Mouse (Mus musculus) thymus, adult 2 months (tissue): ENCODE measurements around the gene Adamts7. TPM values are rescaled to one million over a fixed set of nuclear protein-coding genes. Genes with fewer than 3 reads are reported as not detected.

Source experiments
- DNase-seq: peaks from one replicate; pipeline ENCODE4 v3.0.0; 2021
- H3K27ac ChIP-seq: fragments of 200-500 bp; 2 replicates; pipeline ENCODE4 v1.5.1; 2012; ENCODE audit warnings: low read length, control low read depth; ENCODE audit not compliant: control insufficient read depth, insufficient read depth
- H3K27me3 ChIP-seq: fragments of 200-500 bp; 2 replicates; pipeline ENCODE4 v1.6.1; 2012; ENCODE audit warnings: mild to moderate bottlenecking, low read length, moderate library complexity, mixed read lengths; ENCODE audit not compliant: control insufficient read depth, insufficient read depth
- H3K36me3 ChIP-seq: fragments of 200-500 bp; 2 replicates; pipeline ENCODE4 v1.6.1; 2012; ENCODE audit warnings: mild to moderate bottlenecking, low read length, moderate library complexity; ENCODE audit not compliant: control insufficient read depth, insufficient read depth
- H3K4me1 ChIP-seq: fragments of 200-500 bp; replicated peaks from 2 replicates; pipeline ENCODE4 v1.6.1; 2012; ENCODE audit warnings: low read length; ENCODE audit not compliant: control insufficient read depth, insufficient read depth
- H3K4me3 ChIP-seq: fragments of 200-500 bp; 2 replicates; pipeline ENCODE4 v1.5.1; 2012; ENCODE audit warnings: mild to moderate bottlenecking, low read length, control low read depth, moderate library complexity; ENCODE audit not compliant: control insufficient read depth, insufficient read depth
- CTCF ChIP-seq: fragments of 200-500 bp; IDR thresholded peaks from 2 replicates; pipeline ENCODE4 v1.5.1; 2012; ENCODE audit warnings: mild to moderate bottlenecking, control low read depth, low read length, moderate library complexity, borderline replicate concordance; ENCODE audit not compliant: control insufficient read depth, poor library complexity, insufficient read depth; ENCODE audit errors: extremely low read depth
- POLR2A ChIP-seq: fragments of 200-500 bp; IDR thresholded peaks from 2 replicates; pipeline ENCODE4 v1.6.1; 2012; ENCODE audit warnings: mild to moderate bottlenecking, low read length, control low read depth, moderate library complexity; ENCODE audit not compliant: control insufficient read depth, poor library complexity, insufficient read depth; ENCODE audit errors: extremely low read depth
- WGBS: fragments of 180-500 bp; shearing (Covaris S2); methylation state at CpG from one replicate; pipeline ENCODE4 v1.1.7; 2018; 5-methylcytosine and 5-hydroxymethylcytosine counted together
- polyA plus RNA-seq: library from polyadenylated mRNA; depleted of rRNA; stranded (reverse); fragments of >200 nt; gene quantifications from 2 replicates; pipeline ENCODE4 v1.2.3, GENCODE M21; 2012

The Adamts7 gene
- polyA plus RNA-seq, 1 experiment: 5.0 TPM

GRCm38 (mm10) chr9:90127146-90127545, 35.7 kb upstream of the Adamts7 start:
- Histone ChIP-seq H3K4me1 (peaks cover 2% of the 10 kb centered on the region; the same call in 1 of the 2 replicates), H3K27me3 (no peaks in the 10 kb centered on the region), H3K4me3 (no peak overlapping the region), H3K36me3 (no peaks in the 10 kb centered on the region), H3K27ac (no peak overlapping the region)
- no peak for DNase-seq
- no peak for TF ChIP-seq POLR2A
- TF ChIP-seq CTCF: no peak
- 94% methylated on average over 6 of the region's 6 CpGs for WGBS

- peaks cover 2% of the 10 kb centered on the region; the same call in 1 of the 2 replicates for H3K4me1 ChIP-seq
- DNase-seq: no peak
- TF ChIP-seq POLR2A (no peak), CTCF (no peak)
- H3K27me3 ChIP-seq: no peaks in the 10 kb centered on the region
- WGBS: 92% methylated on average over 6 of the region's 6 CpGs
- H3K4me3 ChIP-seq: no peak overlapping the region
- H3K36me3 ChIP-seq: no peaks in the 10 kb centered on the region
- no peak overlapping the region for H3K27ac ChIP-seq
These were observed 34.1 kb upstream of the Adamts7 start for GRCm38 (mm10) chr9:90128636-90129201.

GRCm38 (mm10) chr9:90133562-90134355, 29.1 kb upstream of the Adamts7 start:
- H3K4me1 ChIP-seq: no peaks in the 10 kb centered on the region
- no peak for TF ChIP-seq POLR2A
- no peak for TF ChIP-seq CTCF
- no peaks in the 10 kb centered on the region for H3K27me3 ChIP-seq
- DNase-seq: no peak
- H3K36me3 ChIP-seq: no peaks in the 10 kb centered on the region
- H3K27ac ChIP-seq: no peak overlapping the region
- WGBS: 91% methylated on average over 7 of the region's 7 CpGs
- no peak overlapping the region for H3K4me3 ChIP-seq

DNA sequence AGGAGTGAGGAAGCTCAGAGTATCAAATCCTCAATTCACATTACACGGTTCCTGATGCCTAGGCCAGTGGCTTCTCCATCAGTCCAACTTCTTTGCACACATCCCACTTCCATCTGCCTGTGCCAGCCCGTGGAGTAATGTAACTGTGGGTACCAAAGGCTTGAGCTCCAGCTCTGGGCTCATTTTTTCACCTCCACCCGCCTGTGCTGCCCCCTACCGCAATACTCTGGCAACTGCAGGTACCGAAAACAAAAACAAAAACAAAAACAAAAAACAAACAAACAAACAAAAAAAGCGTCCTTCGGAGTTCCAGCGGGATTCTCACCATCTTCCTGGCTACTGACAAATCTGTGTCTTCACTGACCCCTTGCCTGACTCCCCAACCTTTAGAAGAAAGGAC, 27.4 kb upstream of the Adamts7 start:
- no peak for DNase-seq
- no peaks in the 10 kb centered on the region for H3K4me1 ChIP-seq
- no peak for TF ChIP-seq CTCF
- TF ChIP-seq POLR2A: no peak
- H3K27ac ChIP-seq: no peak overlapping the region
- H3K4me3 ChIP-seq: no peak overlapping the region
- 93% methylated on average over 8 of the region's 8 CpGs for WGBS
- H3K27me3 ChIP-seq: no peaks in the 10 kb centered on the region; the same call in 1 of the 2 replicates
- no peaks in the 10 kb centered on the region for H3K36me3 ChIP-seq

GRCm38 (mm10) chr9:90135963-90136677, 26.7 kb upstream of the Adamts7 start:
- Histone ChIP-seq H3K27ac (no peak overlapping the region), H3K36me3 (no peaks in the 10 kb centered on the region), H3K27me3 (no peaks in the 10 kb centered on the region; the same call in 1 of the 2 replicates), H3K4me3 (no peak overlapping the region), H3K4me1 (no peaks in the 10 kb centered on the region)
- TF ChIP-seq POLR2A (no peak), CTCF (no peak)
- 84% methylated on average over 9 of the region's 9 CpGs for WGBS
- no peak for DNase-seq

GRCm38 (mm10) chr9:90136678-90136965, 26.2 kb upstream of the Adamts7 start:
- no peak overlapping the region for H3K4me3 ChIP-seq
- H3K4me1 ChIP-seq: no peaks in the 10 kb centered on the region
- no peaks in the 10 kb centered on the region; the same call in 1 of the 2 replicates for H3K27me3 ChIP-seq
- no peak overlapping the region for H3K27ac ChIP-seq
- no peaks in the 10 kb centered on the region for H3K36me3 ChIP-seq
- TF ChIP-seq POLR2A: no peak
- TF ChIP-seq CTCF: no peak
- DNase-seq: no peak
- WGBS: 100% methylated on average over 1 of the region's 1 CpGs

DNA sequence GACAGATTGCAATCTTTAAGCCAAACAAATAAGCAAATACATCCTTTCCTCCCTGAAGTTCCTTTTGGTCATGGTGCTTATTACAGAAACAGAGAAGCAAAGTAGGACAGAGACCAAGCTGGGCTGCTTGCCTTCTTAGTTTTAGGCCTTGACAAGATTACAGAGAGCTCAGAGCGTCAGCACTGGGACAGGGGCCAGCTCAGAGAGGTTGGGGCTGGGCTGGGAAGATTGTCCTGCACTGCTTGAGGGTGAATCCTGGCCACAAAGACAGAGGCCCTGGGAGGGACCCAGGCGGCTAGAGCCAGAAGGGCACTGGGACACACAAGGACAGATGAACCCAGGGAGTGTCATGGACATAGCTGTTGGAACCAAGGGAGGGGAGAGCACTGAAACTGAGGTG, 17.1 kb upstream of the Adamts7 start:
- WGBS: 89% methylated on average over 2 of the region's 2 CpGs
- Histone ChIP-seq H3K27me3 (no peaks in the 10 kb centered on the region), H3K4me3 (no peak overlapping the region), H3K4me1 (no peaks in the 10 kb centered on the region), H3K27ac (no peak overlapping the region), H3K36me3 (no peaks in the 10 kb centered on the region)
- DNase-seq: no peak
- TF ChIP-seq POLR2A (no peak), CTCF (no peak)
